Mouse (Mus musculus) layer of hippocampus, adult 11-12 months (tissue): ENCODE measurements around the gene Adamts2.

Experiments
- DNase-seq: peaks from one replicate; pipeline ENCODE4 v3.0.0; 2022; ENCODE audit warnings: low spot score

Gene Adamts2

GRCm38 (mm10) chr11:50848520-50849137 lies 246.7 kb downstream of the Adamts2 start:
- DNase-seq: no peak

DNA sequence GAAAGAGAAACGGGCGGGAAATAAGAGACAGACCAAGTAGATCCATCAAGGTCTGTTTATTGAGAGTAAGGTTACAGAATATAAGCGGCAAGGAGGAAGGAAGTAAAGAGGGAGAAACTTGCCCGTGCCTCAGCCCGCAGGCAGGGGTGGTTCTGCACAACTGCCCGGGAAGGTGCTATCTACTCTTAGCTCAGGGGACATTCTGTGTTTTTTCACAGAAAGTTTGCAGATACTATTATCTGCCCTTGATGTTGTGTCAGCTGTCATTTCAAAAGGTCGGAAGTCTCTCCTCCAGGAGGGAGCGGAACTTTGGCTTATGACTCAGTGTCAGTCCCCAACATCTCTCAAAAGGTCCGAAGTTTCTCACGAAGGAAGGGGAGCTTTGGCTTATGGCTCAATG lies 247.4 kb downstream of the Adamts2 start:
- DNase-seq: no peak

DNA sequence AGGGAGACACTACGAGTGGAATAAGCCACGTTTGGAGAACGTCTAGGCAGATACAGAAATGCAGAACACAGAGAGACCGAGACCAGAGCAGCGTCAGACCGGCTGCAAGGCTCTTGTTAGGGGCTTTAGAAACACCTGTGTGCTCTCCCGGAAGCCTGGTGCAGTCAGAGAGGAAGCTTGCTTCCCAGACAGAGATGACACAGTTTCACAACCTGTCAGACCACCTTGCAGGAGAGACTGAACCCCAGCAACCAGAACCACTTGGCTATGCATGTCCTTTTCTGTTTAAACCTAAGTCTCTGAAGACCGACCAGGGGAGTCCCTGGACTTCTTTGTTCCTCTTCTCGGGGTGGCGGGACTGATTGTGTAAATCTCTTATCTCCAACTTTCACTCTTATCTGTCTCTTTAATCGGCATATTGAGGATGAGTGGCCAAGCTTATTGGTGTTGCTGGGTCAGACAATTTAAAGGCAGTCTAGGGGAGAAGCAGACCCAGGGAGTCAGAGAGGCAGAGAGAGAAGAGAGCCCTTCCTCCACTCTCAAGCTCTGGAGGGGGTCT lies 248.4 kb downstream of the Adamts2 start, which contains the start of gene Grm6:
TSS of gene Grm6 (plus strand) at position 509 of the 559 bp plus-strand sequence.
- DNase-seq: no peak

DNA sequence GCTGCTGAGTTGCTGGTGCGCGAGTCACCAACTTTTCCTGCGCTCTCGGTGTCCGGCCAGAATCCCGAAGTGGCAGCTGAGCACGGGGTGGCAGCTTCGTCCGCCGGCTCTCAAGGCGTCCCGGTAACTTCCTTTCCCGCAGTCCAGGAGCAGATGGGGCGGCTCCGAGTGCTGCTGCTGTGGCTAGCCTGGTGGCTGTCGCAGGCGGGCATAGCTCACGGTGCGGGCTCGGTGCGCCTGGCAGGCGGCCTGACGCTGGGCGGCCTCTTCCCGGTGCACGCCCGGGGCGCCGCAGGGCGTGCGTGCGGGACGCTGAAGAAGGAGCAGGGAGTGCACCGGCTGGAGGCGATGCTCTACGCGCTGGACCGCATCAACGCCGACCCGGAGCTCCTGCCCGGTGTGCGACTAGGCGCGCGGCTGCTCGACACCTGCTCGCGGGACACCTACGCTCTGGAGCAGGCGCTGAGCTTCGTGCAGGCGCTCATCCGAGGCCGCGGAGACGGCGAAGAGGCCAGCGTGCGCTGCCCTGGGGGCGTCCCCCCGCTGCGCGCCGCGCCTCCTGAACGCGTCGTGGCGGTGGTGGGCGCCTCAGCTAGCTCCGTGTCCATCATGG lies 249.2 kb downstream of the Adamts2 start:
- DNase-seq: no peak
